Mouse (Mus musculus): ENCODE measurements around the gene Thap7. TPM values are rescaled to one million over a fixed set of nuclear protein-coding genes. Genes with fewer than 3 reads are reported as not detected.

The Thap7 gene
- total RNA-seq, 2 experiments from 2014 or later, result 14.9 to 29.2 TPM

DNA sequence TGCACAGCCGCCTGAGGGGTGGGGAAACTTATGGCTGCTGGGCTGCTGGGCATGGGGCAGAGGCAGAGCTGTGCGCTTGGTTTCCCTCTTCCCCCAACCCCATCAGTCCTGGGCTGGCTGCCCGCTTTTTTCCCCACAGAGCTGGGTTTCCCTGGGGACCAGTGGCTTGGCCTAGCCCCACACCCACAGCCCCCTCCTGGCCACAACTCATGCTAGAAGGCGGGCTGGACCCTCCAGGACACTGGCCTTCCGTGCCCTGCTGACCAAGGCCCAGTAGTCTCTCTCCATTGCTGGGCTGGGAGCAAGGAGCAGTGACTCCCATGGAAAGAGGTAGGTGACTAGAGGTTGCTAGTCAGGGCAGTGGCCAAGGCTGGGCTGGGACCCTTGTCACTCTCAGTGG, 39.8 kb downstream of the Thap7 start:
- ATAC-seq (ENCODE audit: poor library complexity, severe bottlenecking), result no peak

DNA sequence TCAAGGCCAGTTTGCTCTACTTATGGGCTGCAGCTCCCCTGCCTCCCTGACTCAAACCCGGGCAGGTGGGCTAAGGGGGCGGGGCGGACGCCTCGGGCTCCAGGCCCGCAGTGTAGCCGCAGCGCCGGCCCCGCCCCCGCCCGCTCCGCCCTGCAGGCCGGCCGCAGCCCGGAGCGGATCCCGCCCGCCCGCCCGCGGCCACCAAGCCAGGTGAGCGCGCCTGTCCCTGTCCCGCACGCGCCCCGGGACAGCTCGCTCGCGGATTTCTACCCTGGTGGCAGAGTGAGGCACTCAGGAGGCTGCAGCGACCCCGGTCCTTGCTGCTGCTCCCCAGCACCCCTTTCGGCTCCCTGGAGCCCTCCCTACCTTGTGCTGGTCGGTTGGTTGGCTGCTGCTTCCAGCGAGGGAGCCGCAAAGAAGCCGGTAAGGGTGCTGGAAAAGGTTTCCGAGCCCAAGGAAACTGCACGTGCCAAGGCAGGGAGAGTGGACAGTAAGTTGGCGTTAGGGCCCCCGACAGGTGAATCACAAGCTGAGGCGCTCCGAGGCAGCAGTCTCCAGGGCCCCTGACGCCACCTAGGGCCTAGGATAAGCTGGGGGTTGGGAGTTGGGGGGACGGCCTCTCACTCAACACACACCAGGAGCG, 41.3 kb downstream of the Thap7 start, which contains the start of gene Aifm3:
Gene Aifm3 (plus strand): TSS at position 143 of the 643 bp plus-strand sequence.
- ATAC-seq (ENCODE audit: poor library complexity, severe bottlenecking), result peak; percentile 40

DNA sequence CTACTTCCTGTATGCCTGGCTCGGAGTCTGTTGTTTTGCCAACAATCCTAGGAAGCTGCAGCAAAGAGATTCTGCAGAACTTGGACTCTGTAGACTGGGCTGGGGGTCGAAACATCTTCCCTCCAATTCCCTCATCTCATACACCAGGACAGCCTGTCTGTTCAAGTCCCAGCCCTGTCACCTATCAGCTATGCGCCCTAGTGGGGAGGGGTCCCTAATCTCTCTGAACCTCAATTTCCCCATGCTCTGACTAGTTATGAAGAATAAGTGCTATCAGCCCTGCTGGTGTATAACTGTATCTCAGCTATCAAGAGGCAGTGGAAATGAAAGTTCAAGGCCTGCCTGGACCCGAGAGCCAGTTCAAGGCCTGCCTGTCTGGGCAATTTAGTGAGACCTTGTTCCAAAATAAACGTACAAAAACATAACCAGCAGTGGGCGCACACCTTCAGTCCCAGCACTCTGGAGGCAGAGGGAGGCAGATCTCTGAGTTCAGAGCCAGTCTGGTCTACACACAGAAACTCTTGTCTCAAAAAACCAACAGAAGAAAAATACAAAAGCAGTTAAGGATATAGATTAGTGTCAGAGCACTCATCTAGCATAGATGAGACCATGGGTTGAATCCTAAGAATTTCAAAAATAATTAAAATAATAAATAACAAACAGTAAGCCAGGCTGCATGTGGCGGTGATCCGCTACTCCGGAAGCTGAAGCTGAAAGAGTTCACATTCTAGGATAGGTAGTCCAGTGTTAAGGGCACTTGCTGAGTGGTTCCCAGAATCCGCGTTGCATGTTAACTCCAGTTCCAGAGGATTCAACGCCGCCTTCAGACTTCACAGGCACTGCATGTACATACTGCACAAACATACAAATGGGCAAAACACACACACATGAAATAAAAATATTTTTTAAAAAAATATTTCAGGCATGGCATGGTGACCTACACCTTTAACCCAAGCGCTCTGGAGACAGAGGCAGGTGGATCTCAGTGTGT, 42.2 kb downstream of the Thap7 start:
- no peak for ATAC-seq (ENCODE audit: poor library complexity, severe bottlenecking)

DNA sequence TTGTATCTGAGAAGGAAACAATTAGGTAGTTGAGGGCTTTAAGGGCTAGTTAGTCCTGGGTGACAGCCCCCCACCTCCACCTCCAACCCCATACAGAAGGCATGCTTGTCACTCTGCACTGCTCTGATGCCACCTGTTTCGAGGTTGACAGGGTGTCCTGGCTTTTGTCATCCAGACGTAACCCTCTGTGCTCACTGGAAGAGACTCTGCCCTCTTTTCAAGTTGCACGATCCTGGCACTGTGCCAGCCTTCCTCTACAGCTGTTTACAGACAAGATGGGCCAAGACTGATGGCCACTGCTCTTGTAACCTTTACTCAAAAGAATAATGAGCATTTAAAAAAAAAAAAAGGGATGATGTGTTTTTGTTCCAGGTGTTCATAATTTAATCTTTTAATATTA, 44.4 kb downstream of the Thap7 start:
- ATAC-seq (ENCODE audit: poor library complexity, severe bottlenecking), result no peak

DNA sequence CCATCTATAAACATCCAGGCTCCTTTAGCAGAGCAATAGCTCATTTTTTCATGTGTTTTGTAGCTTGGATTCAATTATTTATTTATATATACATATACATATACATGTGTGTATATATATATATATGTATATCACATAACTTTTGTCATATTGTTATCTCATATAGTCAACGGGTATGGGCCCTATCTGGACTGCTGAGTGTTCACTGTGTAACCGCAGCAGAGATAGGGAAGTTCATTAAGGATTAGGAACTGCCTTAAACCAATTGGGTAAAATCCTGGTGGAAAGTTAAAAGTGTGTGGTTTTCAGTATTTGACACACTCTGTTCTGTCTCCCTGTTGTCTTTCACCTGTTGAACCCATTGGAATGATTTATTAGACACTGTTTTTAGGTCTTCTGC, 49.5 kb downstream of the Thap7 start:
- ATAC-seq (ENCODE audit: poor library complexity, severe bottlenecking), result no peak

DNA sequence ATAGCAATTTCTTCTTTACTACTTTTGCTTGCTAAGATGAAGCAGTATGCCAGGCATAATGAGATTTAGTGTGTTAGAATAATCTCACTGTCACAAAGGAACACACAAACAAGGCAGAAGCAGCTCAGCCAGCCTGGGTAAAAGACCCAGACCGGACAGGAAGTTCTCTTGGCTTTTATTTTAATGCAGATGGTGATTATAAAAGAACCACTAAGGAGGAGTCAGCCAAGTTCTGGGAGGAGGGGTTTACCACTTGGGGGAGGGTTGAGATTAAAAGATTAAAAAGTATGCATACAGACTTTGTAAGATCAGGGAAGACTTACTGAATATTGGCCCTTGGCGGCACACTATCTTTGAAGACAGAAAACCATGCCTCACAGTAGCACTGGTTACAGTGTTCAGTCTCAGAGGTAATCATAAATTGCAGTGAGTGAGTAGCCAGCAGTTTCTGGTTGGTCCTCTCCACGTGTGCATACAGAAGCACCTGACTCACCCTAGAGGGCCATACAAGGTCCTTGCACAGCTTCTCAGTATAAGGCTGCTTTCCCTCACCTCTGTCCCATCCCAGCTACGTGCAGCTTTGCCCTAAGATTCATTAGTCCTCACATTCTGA, 52.5 kb downstream of the Thap7 start:
- no peak for ATAC-seq (ENCODE audit: poor library complexity, severe bottlenecking)

Other genes starting within 250 kb of the Thap7 start
- not detected in 2 replicates for gene Serpind1, start 199.8 kb downstream of the Thap7 start, total RNA-seq (2015)
- gene Serpind1, start 199.8 kb downstream of the Thap7 start, total RNA-seq (2017), result not detected in 2 replicates
- 29.6 and 35.1 TPM in 2 replicates for gene Snap29, start 125.2 kb downstream of the Thap7 start, total RNA-seq (2015)
- gene Snap29, start 125.2 kb downstream of the Thap7 start, total RNA-seq (2017), result 36.0 and 38.7 TPM in 2 replicates
- 51.5 and 77.1 TPM in 2 replicates for gene Pi4ka, start 124.8 kb downstream of the Thap7 start, total RNA-seq (2015)
- 34.2 and 44.7 TPM in 2 replicates for gene Pi4ka, start 124.8 kb downstream of the Thap7 start, total RNA-seq (2017)
- 25.4 and 29.5 TPM in 2 replicates for gene Crkl, start 79.1 kb downstream of the Thap7 start, total RNA-seq (2015)
- gene Crkl, start 79.1 kb downstream of the Thap7 start, total RNA-seq (2017), result 25.9 and 26.5 TPM in 2 replicates
- gene Aifm3, start 41.5 kb downstream of the Thap7 start, total RNA-seq (2015), result not detected in 2 replicates
- gene Aifm3, start 41.5 kb downstream of the Thap7 start, total RNA-seq (2017), result not detected in 2 replicates
- gene Lztr1, start 22.4 kb downstream of the Thap7 start, total RNA-seq (2015), result 19.2 and 27.7 TPM in 2 replicates
- 38.1 and 49.8 TPM in 2 replicates for gene Lztr1, start 22.4 kb downstream of the Thap7 start, total RNA-seq (2017)
- gene Lrrc74b, start 30.1 kb upstream of the Thap7 start, total RNA-seq (2015), result not detected in 2 replicates
- not detected in 2 replicates for gene Lrrc74b, start 30.1 kb upstream of the Thap7 start, total RNA-seq (2017)
- gene P2rx6, start 30.7 kb upstream of the Thap7 start, total RNA-seq (2015), result not detected in 2 replicates
- gene P2rx6, start 30.7 kb upstream of the Thap7 start, total RNA-seq (2017), result not detected in 2 replicates
- gene Slc7a4, start 52.1 kb upstream of the Thap7 start, total RNA-seq (2015), result not detected in 2 replicates
- gene Slc7a4, start 52.1 kb upstream of the Thap7 start, total RNA-seq (2017), result 0.40 TPM in 1 of 2 replicates, not detected in the other
- 35.2 and 35.7 TPM in 2 replicates for gene Smpd4, start 88.2 kb upstream of the Thap7 start, total RNA-seq (2015)
- 27.0 and 31.0 TPM in 2 replicates for gene Smpd4, start 88.2 kb upstream of the Thap7 start, total RNA-seq (2017)
- 0.36 TPM in 1 of 2 replicates, not detected in the other for gene Ccdc74a, start 115.3 kb upstream of the Thap7 start, total RNA-seq (2015)
- not detected in 2 replicates for gene Ccdc74a, start 115.3 kb upstream of the Thap7 start, total RNA-seq (2017)
- gene Med15, start 201.8 kb upstream of the Thap7 start, total RNA-seq (2015), result 61.4 and 67.1 TPM in 2 replicates
- gene Med15, start 201.8 kb upstream of the Thap7 start, total RNA-seq (2017), result 28.6 and 49.3 TPM in 2 replicates
- gene Klhl22, start 228.5 kb upstream of the Thap7 start, total RNA-seq (2015), result 5.0 and 6.9 TPM in 2 replicates
- 7.0 and 8.3 TPM in 2 replicates for gene Klhl22, start 228.5 kb upstream of the Thap7 start, total RNA-seq (2017)

All from megakaryocyte, adult 5-6 weeks (primary cell).